Mouse (Mus musculus) cerebellum, adult 8-10 months (tissue): ENCODE data around the gene Dapk1.
"Not testable (repeated sequence)": the region's sequence is repeated elsewhere in the genome, so short reads cannot be mapped to it uniquely, and the experiment has no call there.

Source experiments
- DNase-seq: peaks from one replicate; pipeline ENCODE4 v3.0.0; 2022

Dapk1 gene

DNA sequence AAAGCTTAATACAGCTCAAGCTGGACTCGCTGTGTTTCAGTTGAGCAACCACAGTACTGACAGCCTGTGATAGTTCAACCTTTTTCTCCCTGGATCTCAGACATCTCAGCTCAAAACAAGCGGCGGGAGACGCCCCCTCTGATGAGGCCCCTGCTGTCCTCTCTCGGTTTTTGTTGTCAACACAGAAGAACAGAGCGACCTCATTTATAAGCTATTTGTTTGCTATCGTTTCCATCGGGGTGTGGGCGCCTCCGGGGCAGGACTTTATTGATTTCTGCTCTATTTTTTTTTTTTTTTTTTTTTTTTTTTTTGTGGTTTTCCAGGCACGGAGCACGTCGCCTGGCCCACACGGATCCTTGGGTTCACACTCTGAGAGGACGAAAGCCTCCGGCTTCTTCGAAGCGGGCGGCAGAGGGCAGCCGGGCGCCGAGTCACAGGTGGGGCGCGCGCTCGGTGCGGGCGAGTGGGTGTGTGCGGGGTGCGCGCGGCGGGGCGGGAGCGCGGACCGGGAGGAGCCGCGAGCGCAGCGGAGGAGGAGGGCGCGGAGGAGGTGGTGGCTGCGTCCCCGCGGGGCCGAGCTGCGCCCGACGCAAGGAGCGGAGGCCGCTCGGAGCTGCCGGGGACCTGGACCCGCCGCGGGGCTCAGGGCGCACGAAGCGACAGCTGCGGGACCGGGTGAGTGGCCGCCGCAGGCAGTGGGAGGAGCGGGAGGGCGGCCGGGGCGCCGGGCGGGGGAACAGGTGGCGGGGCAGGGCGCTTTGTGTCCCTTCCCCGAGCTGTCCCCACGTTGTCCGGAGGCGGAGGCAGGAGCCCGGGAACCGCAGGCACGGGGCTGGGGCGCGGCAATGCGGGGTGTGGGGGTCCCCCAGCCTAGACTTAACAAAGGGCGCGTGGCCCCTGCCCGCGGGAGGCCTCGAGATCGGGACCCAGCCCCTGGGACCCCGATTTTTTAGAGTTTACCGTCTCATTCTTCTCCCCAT lies at the start of gene Dapk1:
Gene Dapk1 (plus strand): TSS at position 512 of the 980 bp plus-strand sequence.
- peak; percentile 65 for DNase-seq

DNA sequence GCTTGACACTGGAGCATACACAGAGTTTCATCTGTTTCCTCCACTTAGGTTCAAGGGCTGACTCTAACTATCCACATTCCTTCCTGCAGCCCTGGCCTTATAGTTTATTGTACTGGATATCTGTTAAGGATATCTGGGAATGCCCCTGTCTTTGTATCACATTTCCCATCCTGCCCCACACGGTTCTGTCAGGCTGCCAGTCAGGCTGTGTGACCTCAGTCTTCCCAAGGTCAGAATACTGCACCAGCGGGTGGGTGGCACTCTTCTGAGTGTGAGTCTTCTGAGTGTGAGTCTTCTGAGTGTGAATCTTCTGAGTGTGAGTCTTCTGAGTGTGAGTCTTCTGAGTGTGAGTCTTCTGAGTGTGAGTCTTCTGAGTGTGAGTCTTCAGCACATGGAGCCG lies 48.4 kb upstream of the Dapk1 start:
- no peak for DNase-seq

DNA sequence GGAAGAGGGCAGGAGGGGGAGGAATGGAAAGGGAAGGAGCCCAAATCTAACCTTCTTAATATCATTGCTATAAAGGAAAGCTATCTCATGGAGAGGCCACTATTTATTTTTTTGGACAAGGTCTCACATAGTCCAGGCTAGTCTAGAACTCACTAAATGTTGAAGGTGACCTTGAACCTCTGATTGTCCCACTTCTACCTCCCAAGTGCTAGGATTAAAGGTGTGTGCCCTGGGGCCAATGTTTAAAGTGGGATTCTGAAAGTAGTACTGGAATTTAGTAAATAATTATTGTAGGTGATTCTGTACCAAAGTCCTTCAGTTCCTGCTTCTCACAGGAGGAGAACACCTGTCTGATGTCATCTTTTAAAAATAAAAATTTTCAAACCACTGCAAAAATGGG lies 45.3 kb upstream of the Dapk1 start:
- no peak for DNase-seq

DNA sequence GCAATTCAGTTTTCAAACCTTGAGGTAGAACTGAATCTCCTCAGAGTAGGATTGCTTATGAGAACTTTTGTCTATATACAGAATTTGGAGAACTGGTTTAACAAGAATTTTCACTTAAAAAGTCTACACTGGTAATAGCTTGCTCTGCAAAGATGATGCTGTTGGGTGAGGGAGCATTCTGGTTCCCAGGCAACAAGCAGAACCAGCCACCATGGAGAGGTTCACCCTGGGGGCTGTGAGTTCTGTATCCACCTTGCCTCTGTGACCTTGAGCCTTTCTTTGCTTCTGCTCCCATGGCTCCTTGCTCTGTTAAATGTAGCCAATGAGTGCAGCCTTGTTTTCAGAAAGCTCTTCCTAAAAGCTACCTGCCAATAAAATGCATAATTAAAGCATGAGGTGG lies 44.8 kb upstream of the Dapk1 start:
- DNase-seq: no peak

DNA sequence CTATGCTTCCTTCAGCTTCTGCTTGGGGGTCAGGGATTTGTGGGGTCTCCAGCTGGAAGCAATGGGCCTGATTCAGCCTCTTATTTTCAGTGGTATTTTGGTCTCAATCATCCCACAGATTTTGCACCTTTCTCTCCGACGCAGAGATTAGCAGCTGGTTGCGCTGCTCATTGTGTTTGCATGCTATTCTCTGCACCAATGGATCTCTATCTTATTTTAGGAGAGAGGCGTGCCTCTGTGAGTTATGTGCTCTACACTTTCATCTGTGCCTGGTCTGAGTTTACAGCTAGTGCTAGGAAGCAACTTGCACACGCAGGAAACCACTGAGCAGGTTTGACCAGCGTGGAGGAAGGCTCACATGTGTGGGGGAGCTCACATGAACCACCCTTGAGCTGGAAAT lies 37.4 kb upstream of the Dapk1 start:
- no peak for DNase-seq

DNA sequence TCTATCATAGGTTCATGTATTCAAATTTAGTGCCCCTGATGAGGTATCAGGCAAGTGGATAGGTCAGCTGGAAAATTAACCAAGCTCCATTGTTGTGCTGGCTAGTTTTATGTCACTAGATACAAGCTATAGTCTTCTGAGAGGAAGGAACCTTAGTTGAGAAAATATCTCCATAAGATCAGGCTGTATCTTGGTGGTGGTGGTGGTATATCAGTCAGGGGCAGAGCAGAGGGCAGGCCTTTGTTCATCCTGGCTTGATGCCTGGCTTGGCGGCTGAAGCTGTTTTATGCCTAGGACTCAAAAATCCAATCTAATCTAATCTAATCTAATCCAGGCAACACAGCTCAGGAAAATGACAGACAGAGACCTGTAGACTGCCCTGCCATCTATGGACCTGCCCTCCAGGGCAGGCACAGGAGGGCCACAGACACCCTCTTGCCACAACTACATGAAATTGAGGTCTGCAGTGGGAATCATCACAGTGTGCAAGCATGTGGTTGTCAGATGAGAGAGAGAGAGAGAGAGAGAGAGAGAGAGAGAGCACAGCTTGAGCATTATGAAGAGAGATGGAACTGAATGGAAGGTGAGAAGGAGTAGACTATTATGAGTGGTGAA lies 32.7 kb upstream of the Dapk1 start:
- DNase-seq: no peak

DNA sequence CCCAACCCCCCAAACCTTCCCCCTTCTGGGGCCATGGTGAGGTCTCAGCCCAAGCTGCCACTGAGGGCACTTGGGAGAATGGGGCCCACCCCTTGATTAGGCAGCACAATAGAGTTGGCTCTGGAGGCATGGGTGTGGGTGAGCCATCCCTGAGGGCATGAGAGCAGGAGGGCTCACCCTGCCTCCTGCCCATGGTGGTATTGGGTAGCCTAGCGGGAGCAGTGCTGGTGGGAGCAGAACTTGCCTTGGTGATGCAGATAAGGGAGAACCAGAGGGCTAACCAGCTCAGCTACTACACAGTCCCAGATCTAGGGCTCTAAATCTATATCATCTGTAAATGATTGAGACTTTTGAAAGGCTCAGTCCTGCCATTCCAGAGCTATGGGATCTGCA lies 32.2 kb upstream of the Dapk1 start:
- DNase-seq: no peak

DNA sequence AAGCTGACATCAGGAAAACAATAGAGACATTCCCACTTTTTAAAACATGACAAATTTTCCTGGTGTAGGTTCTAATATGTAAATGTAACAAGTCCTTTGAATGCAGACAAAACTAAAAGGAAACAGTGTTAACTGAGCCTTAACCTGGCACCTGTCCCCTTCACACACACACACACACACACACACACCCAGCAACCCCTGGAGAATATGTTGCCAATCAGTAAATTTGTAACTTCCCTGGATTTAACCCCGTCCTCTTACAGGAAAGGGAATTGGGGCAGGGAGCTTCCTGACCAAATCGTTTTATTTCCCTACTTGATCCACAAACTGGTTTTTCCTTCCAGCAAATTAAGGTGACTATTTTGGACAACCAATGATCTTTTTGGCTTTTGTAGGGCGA lies 28.2 kb upstream of the Dapk1 start:
- no peak for DNase-seq

DNA sequence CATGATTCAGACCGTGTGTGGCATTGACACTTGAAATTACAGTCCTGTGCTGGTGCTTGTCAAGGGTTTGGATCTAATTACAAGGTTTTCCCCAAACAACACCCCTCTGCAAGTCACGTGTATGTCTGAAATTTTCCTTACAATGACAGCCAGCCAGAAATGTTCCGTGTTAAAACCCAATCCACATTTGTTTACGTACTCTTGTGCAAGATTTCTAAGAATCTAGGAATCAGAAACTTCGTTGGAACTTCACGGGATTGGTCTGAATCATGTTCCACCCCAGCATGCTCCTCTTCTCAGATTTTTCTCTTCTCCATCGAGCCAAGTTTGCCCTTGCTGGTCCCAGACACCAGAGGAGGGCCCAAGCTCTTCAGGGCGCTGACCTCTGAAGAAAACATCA lies 27.8 kb upstream of the Dapk1 start:
- no peak for DNase-seq

DNA sequence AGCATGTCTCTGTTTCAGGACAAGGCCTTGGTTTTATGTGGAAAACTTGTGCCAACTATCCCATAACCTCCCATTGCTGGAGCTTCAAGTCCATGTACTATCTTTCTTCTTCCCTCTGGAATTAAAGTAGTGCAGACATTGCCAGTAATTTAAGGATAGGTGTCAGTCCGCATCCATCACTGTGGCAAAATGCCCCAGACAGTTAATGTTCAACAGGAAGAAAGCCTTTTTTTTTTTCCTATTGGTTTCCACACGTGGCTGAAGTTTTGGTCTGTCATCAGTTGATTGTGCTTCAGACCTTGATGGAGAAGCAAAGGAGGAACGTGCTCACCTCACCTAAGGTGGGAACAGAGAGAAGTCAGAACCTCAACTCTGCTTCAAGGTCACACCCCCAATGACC lies 23.2 kb upstream of the Dapk1 start:
- no peak for DNase-seq

DNA sequence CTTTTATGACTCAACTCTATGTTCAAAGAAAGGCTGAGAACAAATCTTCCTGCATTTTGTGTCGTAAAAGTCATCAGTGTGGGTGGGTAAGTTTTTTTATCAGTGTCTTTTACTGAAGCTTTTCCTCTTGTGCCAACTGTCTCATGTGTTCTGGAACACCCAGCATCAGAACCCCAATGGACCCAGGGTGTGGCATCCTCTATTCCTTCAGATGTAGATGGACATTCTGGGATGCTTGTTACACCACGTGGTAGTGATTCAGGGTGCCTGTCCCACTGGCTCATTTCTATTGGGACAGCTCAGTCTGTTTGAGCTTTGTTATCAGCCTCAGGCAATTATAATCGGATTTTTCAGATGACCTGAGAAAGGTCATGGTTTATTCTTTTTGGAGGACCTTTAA lies 6.9 kb upstream of the Dapk1 start:
- no peak for DNase-seq

DNA sequence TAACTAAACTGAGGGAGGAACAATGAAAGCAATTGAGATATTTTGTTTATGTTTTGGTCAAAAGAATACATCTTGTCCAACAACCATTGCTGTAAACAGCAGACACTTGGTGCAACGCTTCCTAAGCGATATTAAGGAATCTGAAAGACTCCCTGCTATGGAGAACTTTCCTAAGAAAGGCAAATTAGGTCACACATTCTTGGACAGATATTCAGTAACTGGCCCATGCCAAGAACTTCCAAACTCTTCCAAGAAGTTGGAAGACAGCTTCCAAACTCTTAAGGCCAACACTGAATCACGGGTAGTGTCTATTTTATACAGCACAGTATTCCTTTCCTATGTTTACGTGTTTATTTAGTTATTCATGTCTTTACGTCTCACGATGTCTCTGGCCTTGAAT lies 6.2 kb upstream of the Dapk1 start:
- no peak for DNase-seq

DNA sequence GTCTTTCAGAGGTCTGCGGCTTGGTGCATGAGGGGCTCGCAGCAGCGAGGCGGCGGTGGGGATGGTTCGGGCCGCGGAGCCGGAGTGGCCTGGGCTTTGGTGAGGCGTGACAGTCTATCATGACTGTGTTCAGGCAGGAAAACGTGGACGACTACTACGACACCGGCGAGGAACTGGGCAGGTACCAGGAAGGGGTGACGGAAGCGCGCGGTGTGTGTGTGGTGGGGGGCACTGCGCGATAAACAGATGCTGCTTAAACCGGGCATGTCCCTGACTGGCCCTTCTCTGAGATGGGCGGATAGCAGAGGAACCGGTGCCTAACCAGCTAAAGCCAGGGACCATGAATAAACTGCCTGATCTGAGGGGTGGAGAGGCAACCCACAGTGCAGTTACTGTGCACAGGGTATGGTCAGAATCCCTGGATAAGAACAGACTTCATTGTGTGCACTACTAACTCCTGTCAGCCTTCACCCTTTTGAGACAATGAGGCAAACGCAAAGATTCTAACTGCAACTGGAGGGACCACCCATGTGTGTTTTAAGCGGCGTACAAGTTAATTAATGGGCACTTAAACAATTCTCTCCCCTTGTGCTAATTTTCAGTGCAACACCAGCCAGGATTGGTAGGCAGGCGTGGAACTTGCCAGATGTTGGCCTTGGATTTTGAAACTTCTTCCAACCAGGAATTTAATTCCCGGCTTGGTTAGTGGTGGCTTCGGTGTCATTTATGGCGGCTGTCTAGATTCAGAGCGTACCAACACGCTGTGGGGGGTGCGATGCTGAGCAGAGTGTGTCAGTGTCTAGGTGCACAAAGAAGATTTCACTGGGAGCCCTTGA lies 887 bp downstream of the Dapk1 start:
- DNase-seq: no peak

DNA sequence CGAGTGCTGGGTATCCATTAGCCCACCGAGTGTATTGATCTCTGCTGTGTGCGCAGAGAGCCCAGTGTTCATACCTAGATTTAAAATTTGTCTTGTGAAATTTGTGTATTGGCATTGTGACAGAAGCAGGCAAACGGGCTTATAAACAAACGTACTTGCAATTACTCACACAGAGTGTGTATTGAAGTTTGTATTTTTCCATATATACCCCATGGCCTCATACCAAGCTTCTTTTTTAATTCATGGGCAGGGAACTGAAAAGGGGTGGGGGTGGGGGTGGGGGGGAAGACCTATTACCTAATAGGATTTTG lies 1.5 kb downstream of the Dapk1 start:
- no peak for DNase-seq

DNA sequence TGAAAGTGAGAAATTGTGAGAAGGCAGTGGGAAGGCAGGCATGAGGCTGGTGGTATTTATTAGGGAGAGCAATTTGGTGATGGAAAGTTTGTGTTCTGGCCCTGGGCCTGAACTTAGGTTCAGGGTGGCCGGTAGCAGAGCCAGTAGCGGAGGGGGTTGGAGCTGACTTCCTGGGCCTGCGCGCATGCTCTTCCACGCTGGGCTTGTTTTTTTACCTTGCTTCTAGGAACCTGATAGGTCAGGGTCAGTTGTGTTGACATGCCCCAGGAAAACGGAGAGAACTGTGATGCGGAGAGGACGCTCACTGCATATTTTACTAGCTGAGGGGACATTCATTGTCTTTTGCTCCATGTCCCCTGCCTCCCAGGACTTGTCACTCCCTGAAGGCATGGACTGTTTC lies 5.7 kb downstream of the Dapk1 start:
- DNase-seq: no peak

DNA sequence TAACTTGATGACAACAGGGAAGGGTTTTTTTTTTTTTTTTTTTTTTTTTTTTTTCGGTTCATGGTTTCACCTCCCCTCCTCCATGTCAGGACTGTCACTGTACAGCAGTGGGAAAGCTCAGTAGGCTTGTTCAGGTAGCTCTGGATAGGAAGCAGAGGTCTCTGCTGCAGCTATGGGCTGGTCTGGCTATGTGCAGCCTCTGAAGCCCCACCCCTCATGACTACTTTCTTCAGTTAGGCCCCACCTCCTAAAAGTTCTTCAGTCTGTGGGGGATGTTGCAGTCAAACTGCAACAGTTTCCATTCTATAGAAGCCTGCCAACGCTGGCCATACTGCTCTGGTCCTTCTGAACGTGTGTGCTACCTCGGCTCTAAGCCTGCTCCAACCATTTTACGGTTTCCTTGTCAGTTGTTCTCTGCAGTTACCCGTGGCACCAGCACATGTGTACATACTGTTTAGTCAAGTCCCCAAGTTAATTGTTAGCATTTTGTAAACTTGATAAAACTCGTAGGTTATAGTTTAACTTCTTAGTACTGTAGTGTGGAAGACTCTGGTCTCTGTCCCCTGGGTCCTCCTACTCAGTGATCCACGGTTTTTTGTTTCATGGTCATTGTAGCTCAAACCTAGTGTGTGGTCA lies 6.8 kb downstream of the Dapk1 start:
- DNase-seq: no peak

DNA sequence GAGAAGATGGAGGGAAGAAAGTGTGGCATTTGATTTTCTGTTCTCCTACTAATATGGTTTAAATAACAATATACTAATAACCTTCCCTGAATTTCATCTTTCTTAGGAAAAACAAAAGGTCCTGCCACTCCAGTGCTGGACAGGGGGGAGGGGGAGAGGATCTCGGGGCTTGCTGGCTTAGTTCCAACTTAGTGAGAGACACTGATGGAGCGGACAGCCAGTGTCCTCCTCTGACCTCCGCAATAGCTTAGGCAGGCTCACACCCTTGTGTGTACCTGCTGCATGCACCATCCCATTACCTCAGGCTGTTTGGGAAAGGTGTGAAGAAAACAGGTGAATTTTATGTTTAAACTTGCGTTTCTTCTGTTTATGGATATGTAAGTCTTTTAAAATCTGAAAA lies 7.5 kb downstream of the Dapk1 start:
- no peak for DNase-seq

DNA sequence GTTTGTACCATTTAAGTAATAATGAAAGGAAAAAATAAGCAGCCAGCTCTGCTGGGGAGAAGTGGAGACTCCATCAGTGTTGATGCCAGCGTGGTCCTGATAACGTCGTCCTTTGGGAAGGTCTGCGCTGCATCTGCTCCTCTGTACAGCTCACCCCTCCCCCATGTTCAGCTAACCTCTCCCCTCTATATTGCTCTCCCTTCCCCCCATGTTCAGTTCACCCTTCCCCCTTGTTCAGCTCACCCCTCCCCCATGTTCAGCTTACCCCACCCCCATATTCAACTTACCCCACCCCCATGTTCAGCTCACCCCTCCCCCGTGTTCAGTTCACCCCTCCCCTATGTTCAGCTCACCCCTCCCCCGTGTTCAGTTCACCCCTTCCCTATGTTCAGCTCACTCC lies 8.8 kb downstream of the Dapk1 start:
- DNase-seq: no peak

DNA sequence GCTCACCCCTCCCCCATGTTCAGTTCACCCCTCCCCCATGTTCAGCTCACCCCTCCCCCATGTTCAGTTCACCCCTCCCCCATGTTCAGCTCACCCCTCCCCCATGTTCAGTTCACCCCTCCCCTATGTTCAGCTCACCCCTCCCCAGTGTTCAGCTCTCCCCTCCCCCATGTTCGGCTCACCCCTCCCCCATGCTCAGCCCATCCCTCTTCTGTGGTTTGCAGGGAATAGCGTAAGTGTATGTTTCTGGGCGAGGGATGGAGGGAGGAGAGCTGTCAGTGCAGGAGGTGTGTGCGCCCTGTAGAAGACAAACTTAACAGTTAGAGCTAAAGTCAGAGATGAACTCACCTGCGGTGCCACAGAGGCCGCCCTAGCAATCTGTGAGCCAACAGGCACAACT lies 9.2 kb downstream of the Dapk1 start:
- DNase-seq: not testable (repeated sequence)

DNA sequence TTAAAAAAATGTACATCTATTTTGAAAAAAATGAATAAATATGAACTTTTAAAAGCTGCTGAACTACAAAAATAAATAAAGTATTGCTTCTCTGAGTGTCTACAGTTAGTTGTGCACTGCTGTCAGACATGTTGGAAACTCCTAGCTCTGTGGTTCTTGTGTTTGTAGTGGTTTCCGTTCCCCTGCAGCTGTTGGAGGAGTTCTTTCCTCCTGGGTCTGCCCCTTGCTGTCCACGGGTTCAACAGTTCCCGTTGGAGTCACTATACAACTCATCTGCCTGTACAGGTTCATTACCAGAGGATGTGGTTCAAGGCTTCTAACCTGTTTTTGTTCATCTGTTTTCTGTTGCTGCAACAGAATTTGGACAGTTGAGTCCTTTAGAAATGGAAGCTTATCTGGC lies 10.4 kb downstream of the Dapk1 start:
- no peak for DNase-seq

DNA sequence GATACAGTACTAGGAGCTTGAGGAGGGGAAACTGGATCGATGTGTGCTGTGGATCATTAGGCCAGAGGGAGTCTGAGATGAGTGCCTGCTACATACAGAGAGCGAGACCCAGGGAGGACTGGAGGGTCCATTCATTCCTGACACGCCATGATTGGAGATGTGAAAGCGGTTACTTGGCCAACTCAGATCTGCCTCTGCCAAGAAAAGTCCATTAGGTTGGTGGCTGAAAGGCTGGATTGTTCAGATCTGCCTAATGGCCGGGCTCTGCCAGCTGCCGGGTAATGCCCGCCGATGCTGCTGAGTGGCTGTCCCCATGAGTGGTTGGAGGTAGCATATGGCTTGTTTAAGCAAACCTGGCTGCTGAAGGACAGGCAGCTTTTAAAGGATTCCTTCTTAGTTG lies 12.4 kb downstream of the Dapk1 start:
- no peak for DNase-seq

DNA sequence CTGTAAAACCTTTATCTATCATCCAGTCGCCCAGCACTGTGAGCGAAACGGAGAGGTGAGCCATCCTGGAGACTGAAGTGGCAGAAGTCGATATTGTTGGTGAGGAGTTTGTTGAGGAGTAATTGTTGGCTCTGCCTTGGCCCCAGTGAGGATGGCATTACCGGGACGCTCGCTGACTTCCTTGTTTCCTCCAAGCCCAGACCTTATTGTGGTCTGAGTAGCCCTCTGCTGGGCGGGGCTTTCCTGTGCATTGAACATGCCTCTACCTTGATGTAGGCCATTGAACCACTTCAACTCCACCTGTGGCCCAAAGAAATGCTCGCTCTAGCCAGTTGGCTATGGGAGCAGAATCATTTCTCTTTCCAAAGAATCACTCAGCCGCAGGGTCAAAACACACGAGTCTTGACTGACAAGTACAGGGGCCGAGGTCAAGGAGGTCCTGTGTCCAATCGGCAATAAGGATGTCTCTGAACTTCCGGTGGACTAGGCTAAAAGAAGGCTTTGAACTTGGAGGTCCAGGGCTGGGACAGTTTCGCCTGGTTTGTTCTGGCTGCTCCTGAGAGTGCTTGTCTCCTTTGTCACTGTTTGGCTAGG lies 13.4 kb downstream of the Dapk1 start:
- no peak for DNase-seq

DNA sequence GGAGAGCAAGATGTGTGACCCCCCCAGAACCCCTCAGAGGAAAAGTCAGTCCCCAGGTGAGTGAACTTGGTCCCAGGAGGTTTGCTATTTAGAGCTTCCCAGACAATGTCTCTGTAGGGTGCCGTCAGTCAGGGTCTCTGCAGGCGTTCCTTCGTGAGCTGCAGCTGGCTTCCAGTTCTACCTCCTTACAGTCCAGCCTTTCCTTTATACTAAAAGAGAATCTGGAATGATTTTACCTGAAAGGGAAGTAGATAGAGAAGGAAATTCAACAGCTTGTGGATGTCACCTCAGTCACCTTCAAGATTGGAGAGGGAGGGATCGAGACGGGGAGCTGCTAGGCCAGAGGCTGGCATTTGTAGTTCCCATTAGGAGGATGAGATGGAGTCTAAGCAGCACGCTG lies 14.3 kb downstream of the Dapk1 start:
- no peak for DNase-seq
